Mouse (Mus musculus): ENCODE results near the gene Fdx1.

Fdx1 gene

DNA sequence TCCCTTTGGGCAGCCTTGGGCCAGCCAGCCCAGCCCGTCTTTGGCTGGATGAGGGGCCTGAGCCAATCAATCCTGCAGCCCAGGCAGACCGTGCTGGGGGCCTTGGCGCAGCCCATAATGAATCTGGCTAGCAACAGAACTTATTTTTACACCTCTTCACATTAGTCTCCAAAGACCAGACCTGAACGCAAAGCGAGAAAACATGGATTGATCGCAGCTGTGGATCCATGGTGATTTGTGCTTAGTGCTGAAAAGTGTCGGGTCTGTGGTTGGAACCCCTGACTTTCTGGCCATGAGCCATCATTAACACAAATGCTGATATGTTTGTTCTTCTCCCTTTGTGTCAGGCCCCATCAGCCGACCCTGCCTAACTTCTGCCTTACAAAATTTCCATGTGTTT lies 56.4 kb downstream of the Fdx1 start:
- DNase-seq (ENCODE audit: low read depth, low spot score): no peak

All from 3T3-L1 (cell line).